Mouse (Mus musculus) thymus, postnatal 0 days (tissue): ENCODE measurements around the gene Pmp22. TPM values are rescaled to one million over a fixed set of nuclear protein-coding genes. Genes with fewer than 3 reads are reported as not detected.

Source experiments
- DNase-seq: peaks from one replicate; pipeline ENCODE4 v3.0.0-alpha.2; 2015; ENCODE audit warnings: low spot score
- polyA plus RNA-seq: library from polyadenylated mRNA; unstranded; fragments of >200 nt; fragmentation: Nextera tagmentation; extraction: Ambion mirVana; gene quantifications from 2 replicates; pipeline ENCODE4 v1.2.1, GENCODE M21; 2015

Gene Pmp22
- polyA plus RNA-seq, 1 experiment from 2014 or later: 14.5 TPM

- DNase-seq: no peak
Observed at GRCm38 (mm10) chr11:63162806-63163205, 34.0 kb downstream of the Pmp22 start.

- DNase-seq: no peak
Observed at GRCm38 (mm10) chr11:63163550-63163949, 34.8 kb downstream of the Pmp22 start.

- no peak for DNase-seq
Observed at GRCm38 (mm10) chr11:63163986-63164682, 35.4 kb downstream of the Pmp22 start.

- peak; percentile 17 for DNase-seq
Observed at GRCm38 (mm10) chr11:63164756-63165484, 36.1 kb downstream of the Pmp22 start.

GRCm38 (mm10) chr11:63167826-63168225 is 39.0 kb downstream of the Pmp22 start:
- no peak for DNase-seq

GRCm38 (mm10) chr11:63168551-63169258 is 39.9 kb downstream of the Pmp22 start:
- DNase-seq: no peak

GRCm38 (mm10) chr11:63171977-63172376 is 43.2 kb downstream of the Pmp22 start:
- peak; percentile 32 for DNase-seq

- no peak for DNase-seq
Observed at GRCm38 (mm10) chr11:63173604-63174003, 44.8 kb downstream of the Pmp22 start.

- no peak for DNase-seq
Observed at GRCm38 (mm10) chr11:63175302-63175701, 46.5 kb downstream of the Pmp22 start.

GRCm38 (mm10) chr11:63176416-63176815 is 47.6 kb downstream of the Pmp22 start:
- no peak for DNase-seq

- no peak for DNase-seq
Observed at GRCm38 (mm10) chr11:63180262-63181101, 51.7 kb downstream of the Pmp22 start.

- no peak for DNase-seq
Observed at GRCm38 (mm10) chr11:63188803-63189202, 60.0 kb downstream of the Pmp22 start.

- no peak for DNase-seq
Observed at GRCm38 (mm10) chr11:63198070-63198469, 69.3 kb downstream of the Pmp22 start.

- no peak for DNase-seq
Observed at GRCm38 (mm10) chr11:63201989-63202535, 73.3 kb downstream of the Pmp22 start.

Other genes starting within 250 kb of the Pmp22 start
- 51.5 and 57.7 TPM in 2 replicates for gene Tvp23b, start 249.5 kb upstream of the Pmp22 start, polyA plus RNA-seq
- 0.24 TPM in 1 of 2 replicates, not detected in the other for gene Cdrt4, start 177.8 kb upstream of the Pmp22 start, polyA plus RNA-seq
- gene Tekt3, start 67.3 kb upstream of the Pmp22 start, polyA plus RNA-seq: 0.06 TPM in 1 of 2 replicates, not detected in the other